Mouse (Mus musculus): ENCODE data around the gene Ggn. TPM values are rescaled to one million over a fixed set of nuclear protein-coding genes. Genes with fewer than 3 reads are reported as not detected.
"Not testable (repeated sequence)": the region's sequence is repeated elsewhere in the genome, so short reads cannot be mapped to it uniquely, and the experiment has no call there.

Gene Ggn
- total RNA-seq (2021) = 1 to 10 TPM; 1.0 to 1.1 TPM

DNA sequence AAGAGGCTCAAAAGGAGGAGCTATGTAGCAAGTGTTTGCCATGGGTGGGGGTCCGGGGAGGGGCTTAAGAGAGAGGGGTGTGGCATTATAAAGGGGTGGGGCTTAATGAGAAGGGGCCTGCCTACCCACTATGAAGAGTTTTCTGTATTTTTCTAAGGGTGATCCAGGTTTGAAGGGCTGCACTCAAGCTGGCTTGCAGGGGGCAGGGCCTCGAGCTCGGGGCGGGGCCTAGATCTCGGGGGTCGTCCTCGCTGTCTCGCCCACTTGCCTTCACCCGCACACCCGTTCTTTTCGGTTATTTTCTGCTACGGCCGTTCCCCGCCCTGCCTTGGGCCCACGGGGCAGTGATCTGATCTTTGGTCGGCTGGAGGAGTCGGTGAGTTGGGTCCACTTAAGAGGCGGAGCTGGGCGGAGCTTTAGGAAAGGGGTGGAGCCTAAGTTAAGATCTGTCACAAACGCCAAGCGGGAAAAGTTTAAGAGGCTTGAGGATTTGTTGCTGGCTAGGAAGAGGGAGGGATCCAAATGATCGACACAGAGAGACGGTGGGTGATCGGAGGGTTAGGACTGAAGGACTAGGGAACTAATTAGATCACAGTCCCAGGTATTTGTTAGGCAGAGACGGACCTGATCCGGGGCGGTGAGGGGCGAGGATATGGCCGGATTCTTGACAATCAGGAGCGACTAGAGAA is at the start of gene Ggn, which contains the start of gene Spred3:
TSS of gene Ggn (plus strand) at position 145 of the 689 bp plus-strand sequence.
TSS of gene Spred3 (minus strand) at position 346 of the 689 bp plus-strand sequence.
- intact Hi-C loops (cut with DNase I) = loop anchor here (10.0 kb wide), 1 partner anchor 125 kb away; no protein-coding TSS in a partner anchor
- DNase-seq (ENCODE audit: low spot score in 2 of 2) = peak; percentile 45 to 67

DNA sequence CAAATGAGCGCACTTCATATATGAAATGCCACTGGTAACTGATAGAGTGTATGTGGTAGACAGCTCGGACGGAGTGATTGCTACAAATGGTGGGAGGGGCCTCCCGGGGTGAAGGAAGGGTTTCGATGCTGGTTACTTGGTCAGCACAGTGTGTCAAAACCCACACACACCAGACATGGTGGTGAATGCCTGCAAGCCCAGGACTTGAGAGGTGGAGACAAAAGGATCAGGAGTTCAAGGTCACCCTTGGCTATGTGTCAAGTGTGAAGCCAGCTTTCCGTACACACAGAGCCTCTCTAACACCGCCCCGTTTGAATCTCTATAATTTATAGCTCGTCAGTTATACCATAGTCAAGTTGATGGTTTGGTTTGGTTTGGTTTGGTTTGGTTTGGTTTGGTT is 47.2 kb upstream of the Ggn start:
- DNase-seq (ENCODE audit: low spot score in 2 of 2) = no peak
- intact Hi-C loops (cut with DNase I) = loop anchor here (10.0 kb wide), 1 partner anchor 402 kb away; no protein-coding TSS in a partner anchor

DNA sequence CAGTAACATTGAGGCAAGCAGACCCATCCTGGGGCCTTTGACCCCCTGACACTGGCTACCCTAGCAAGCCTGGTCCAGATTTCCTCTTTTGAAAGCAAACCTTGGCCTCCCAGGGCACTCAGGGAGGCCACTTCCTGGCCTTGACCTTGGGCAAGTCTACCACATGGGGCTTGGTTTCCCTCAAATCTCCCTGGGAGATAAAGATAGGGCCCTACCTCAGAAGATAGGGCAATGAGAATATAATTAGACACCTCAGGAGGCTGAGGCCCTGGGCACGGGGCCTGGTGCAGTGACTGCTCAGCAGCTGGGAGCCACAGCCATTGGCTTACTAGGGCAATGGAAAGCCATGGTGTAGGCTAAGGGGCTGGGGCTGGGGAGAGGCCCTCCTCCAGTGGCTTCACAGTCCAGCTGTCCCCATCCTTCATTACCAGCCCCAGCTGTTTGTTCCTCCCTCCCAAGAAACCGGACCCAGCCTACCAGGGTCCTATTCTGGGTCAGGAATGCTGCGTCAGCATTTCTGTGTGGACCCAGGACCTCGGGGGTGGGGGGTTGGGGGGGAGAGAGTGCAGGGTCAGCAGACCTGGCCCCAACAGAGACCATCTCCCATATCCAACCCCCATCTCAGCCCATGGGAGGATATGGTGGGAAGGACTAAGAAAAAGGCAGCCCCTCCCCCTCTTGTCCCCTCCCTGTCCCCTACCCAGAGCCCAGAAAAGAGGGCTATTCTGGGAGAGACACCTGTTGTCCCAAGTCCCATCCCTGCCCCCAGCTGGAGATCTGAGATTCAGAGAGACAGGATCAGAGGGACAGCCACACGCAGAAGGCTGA is 46.3 kb upstream of the Ggn start:
- intact Hi-C loops (cut with DNase I) = loop anchor here (10.0 kb wide), 1 partner anchor 401 kb away; no protein-coding TSS in a partner anchor

GRCm38 (mm10) chr7:29124970-29125369 is 45.0 kb upstream of the Ggn start, which contains the start of gene Ryr1:
Ryr1 (minus strand) TSS chr7:29125179.
- intact Hi-C loops (cut with DNase I) = loop anchor here (10.0 kb wide), 1 partner anchor 400 kb away; no protein-coding TSS in a partner anchor
- DNase-seq (ENCODE audit: low spot score in 2 of 2) = no peak

More for the DNA sequence above, 46.3 kb upstream of the Ggn start:
- no peak for DNase-seq (ENCODE audit: low spot score in 2 of 2)

DNA sequence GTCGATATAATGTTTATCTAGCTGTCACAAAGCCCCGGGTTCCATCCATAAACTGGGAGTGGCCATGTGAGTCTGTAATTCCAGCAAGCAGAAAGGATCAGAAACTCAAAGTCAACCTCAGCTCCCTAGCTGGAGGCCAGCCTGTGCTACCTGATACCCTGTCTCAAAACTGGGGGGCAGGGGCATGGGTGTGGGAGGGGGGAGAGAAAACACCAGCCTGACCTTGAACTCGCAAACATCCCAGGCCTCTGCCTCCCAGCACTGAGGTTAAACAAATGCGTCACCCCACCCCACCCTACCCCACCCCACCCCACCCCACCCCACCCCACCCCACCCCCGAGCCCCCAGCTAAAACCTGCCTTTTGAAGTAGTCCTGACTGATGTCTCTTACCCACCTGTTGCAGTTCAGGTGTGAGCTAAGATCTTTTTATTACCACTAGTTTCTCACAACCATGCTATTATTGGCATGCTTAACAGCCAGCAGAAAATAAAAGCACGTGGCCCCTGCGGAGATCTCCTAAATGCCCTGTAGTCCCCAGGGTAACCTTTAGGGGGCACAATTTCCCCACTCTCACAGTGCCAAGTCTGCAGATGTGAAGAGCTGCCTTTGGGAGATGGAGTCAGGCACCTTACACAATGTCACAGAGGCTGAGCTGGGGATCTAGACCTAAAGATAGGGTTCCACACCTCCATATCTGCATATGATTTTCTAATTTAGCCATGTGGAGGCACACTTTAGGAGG is 43.7 kb upstream of the Ggn start:
- intact Hi-C loops (cut with DNase I) = loop anchor here (1.0 to 10.0 kb wide), 2 partner anchors 171 to 398 kb away; no protein-coding TSS in a partner anchor
- DNase-seq (ENCODE audit: low spot score in 2 of 2) = peak; percentile 30 to 33

GRCm38 (mm10) chr7:29128725-29129124 is 41.3 kb upstream of the Ggn start:
- intact Hi-C loops (cut with DNase I) = loop anchor here (10.0 kb wide), 1 partner anchor 396 kb away; no protein-coding TSS in a partner anchor
- DNase-seq (ENCODE audit: low spot score in 2 of 2) = no peak

GRCm38 (mm10) chr7:29134230-29134629 is 35.8 kb upstream of the Ggn start:
- intact Hi-C loops (cut with DNase I) = no loop called here
- no peak for DNase-seq (ENCODE audit: low spot score in 2 of 2)

DNA sequence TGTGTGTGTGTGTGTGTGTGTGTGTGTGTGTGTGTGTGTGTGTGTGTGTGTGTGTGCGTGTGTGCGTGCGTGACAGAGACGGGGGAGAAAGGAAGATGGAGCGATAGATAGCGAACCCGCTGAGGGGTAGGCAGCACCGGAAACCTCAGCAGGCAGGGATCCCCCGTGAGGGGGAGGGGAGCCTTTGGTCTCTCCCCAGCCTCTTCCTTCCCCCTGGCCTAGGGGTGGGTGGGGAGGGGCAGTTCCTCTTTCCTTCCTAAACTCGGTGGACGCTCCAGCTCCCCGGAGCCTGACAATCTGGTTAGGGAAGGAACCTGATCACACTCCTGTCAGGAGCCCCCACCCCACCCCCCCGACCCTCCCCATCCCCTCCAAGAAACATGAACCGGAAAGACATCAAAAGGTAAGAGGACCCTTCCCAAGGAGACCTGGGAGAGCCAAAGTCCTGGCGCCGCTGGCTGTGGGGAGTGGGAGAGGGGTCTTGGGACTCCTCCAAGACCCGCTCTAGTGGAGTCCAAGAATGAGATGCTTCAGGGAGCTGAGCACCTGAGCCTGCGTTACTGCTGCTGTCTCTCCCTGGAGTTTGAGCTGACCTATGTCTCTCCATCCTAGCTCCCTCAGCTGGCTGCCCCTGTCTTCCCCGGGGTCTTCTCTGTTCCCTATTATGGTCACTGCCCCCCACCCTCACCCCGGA is 35.2 kb upstream of the Ggn start, which contains the start of gene Rasgrp4:
TSS of gene Rasgrp4 (plus strand) at position 159 of the 694 bp plus-strand sequence.
- DNase-seq (ENCODE audit: low spot score in 2 of 2) = no peak
- intact Hi-C loops (cut with DNase I) = no loop called here

DNA sequence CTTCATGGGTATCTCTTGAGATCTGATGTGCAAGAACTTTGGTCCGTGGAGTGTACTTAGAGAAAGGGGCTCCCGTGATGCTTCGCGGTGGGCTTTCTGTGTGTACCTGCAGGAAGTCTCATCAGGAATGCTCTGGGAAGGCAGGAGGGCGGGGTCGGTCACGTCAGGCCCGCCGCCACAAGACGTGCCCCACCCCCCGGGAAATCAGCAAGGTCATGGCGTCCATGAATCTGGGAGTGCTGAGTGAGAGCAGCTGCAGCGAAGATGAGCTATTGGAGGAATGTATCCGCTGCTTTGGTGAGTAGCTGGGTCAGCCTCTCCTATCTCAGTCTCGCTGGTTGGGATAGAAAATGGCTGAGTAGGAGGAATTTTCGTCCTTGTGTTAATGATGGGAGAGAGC is 32.6 kb upstream of the Ggn start:
- intact Hi-C loops (cut with DNase I) = no loop called here

DNA sequence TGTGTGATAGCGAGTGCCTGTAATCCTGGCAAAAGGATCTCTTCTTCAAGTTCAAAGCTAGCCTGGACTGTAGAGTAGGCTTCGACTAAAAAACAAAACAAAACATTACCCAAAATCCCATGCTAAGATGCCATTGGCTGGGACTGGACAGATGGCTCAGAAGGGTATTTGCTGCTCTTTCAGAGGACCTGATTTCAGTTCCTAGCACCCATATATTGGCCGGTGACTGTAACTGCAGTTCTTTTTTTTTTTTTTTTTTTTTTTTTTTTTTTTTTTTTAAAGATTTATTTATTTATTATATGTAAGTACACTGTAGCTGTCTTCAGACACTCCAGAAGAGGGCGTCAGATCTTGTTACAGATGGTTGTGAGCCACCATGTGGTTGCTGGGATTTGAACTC is 30.8 kb upstream of the Ggn start:
- intact Hi-C loops (cut with DNase I); DNase-seq (ENCODE audit: low spot score in 2 of 2): not testable (repeated sequence)

More for the DNA sequence above, 32.6 kb upstream of the Ggn start:
- DNase-seq (ENCODE audit: low spot score in 2 of 2) = no peak

GRCm38 (mm10) chr7:29141416-29141815 is 28.6 kb upstream of the Ggn start:
- intact Hi-C loops (cut with DNase I) = no loop called here

DNA sequence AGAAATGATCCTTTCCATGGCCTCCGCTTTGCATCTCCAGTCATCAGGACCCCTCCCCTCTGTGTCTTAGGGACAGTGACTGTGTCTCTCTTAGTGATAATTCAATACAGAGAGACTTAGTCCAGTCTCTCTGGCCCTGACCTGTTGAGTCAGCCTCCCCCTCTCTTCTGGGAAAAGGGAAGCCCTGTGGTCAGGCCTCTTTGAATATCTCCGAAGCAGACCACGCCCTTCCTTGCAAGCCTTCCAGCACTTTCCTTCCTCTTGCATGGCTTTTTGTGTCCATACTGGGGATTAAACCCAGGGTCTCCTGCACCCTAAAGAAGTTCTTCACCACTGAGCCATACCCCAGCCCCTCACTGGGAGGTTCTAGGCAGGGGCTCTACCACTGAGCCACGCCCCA is 26.0 kb upstream of the Ggn start:
- intact Hi-C loops (cut with DNase I) = no loop called here
- no peak for DNase-seq (ENCODE audit: low spot score in 2 of 2)

More at GRCm38 (mm10) chr7:29141416-29141815, 28.6 kb upstream of the Ggn start:
- no peak for DNase-seq (ENCODE audit: low spot score in 2 of 2)

- DNase-seq (ENCODE audit: low spot score in 2 of 2) = no peak
- intact Hi-C loops (cut with DNase I) = no loop called here
Observed at GRCm38 (mm10) chr7:29146625-29147367, 23.2 kb upstream of the Ggn start.

DNA sequence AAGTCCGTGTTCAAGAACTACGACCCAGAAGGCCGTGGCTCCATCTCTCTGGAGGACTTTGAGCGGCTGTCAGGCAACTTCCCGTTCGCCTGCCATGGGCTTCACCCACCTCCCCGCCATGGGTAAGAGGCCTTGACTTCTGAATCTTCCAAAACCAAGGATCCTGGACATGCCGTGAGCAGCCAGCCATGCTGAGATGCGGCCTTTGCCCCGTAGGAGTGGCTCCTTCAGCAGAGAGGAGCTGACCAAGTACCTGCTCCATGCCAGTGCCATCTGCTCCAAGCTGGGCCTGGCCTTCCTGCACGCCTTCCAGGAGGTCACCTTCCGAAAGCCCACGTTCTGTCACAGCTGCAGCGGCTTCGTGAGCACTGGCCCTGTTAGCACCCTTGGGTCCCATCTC is 21.2 kb upstream of the Ggn start:
- no peak for DNase-seq (ENCODE audit: low spot score in 2 of 2)
- intact Hi-C loops (cut with DNase I) = no loop called here

DNA sequence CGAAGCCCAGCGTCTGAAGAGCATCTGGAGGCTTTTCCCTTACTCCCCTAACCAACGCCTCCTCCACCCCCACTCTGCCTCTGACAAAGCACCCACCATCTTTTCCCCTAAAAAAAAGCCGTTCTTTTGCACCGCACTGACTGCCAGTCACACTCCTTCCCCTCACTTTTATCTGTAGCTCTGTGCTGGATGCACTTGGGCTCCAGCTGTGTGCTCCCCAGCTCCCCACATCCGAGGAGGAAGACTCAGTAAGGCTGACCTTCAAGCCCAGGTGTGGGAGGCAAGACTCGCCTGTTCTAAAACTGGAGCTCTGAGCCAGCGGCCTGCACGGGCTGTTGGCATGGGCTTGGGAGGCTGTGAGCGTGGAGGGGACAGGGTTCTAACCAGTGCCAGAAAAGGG is 18.5 kb upstream of the Ggn start:
- intact Hi-C loops (cut with DNase I) = no loop called here
- no peak for DNase-seq (ENCODE audit: low spot score in 2 of 2)

DNA sequence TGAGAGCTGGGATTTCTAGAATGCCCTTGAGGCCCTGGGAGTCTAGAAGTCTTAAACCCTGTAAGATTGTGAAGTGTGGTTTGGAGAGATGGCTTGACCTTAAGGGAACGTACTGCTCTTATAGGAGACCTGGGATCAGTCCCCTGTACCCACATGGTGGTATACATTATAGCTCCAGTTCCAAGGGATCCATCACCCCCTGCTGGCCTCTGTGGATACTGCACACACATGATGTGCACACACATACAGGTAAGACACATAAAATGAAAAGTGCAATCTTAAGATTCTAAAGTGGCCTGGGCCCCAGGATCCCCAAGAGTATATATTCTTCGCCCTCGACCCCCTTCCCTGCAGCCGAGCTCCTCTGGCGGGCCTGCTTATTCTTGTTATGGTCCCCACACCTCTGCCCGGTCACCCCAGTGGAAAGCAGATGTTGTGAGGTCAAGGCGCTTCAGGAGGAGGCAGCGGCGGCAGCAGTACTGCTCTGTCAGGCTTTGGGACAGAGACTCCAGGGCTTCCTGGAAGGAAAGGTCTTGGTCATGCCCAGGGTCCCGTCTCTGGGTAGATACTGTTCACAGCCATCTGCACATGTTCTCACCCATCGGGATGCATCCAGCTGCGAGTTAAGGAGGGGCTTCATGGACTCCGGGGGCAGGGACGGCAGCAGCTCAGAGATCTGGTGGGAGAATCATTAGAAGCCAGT is 15.8 kb upstream of the Ggn start:
- no peak for DNase-seq (ENCODE audit: low spot score in 2 of 2)
- intact Hi-C loops (cut with DNase I) = no loop called here

GRCm38 (mm10) chr7:29155196-29155837 is 14.7 kb upstream of the Ggn start:
- DNase-seq (ENCODE audit: low spot score in 2 of 2) = peak; percentile 89 to 94
- intact Hi-C loops (cut with DNase I) = loop anchor here (5.0 kb wide), 1 partner anchor 103 kb away; no protein-coding TSS in a partner anchor

Measured in left cerebral cortex, postnatal 25 days (tissue).